Mouse (Mus musculus): ENCODE measurements around the gene Dync1h1. TPM values are rescaled to one million over a fixed set of nuclear protein-coding genes. Genes with fewer than 3 reads are reported as not detected.

Dync1h1 gene
- polyA plus RNA-seq, 1 experiment, result 280 TPM

GRCm38 (mm10) chr12:110571050-110571449 is 30.2 kb upstream of the Dync1h1 start:
- H3K9me3 ChIP-seq, result no peaks in the 10 kb centered on the region
- TF ChIP-seq GATA1 (IDR thresholded peaks at IDR 0.05; ENCODE audit: borderline replicate concordance, low read length) (no peak), FLI1 (IDR thresholded peaks at IDR 0.05; ENCODE audit: low read length) (no peak)
- peaks cover 99% of the 10 kb centered on the region for H3K36me3 ChIP-seq (replicated peaks; ENCODE audit: low read length)
- no peaks in the 10 kb centered on the region for H3K4me1 ChIP-seq
- H3K27me3 ChIP-seq (replicated peaks), result no peaks in the 10 kb centered on the region
- no peak overlapping the region for H3K4me3 ChIP-seq (replicated peaks)

- peaks cover 99% of the 10 kb centered on the region for H3K36me3 ChIP-seq (replicated peaks; ENCODE audit: low read length)
- H3K4me3 ChIP-seq (replicated peaks), result no peak overlapping the region
- no peaks in the 10 kb centered on the region for H3K4me1 ChIP-seq
- no peak for TF ChIP-seq FLI1 (IDR thresholded peaks at IDR 0.05; ENCODE audit: low read length)
- TF ChIP-seq GATA1 (IDR thresholded peaks at IDR 0.05; ENCODE audit: borderline replicate concordance, low read length), result no peak
- no peaks in the 10 kb centered on the region for H3K9me3 ChIP-seq
- no peaks in the 10 kb centered on the region for H3K27me3 ChIP-seq (replicated peaks)
Measured at GRCm38 (mm10) chr12:110572351-110572750, 28.9 kb upstream of the Dync1h1 start.

- no peaks in the 10 kb centered on the region for H3K9me3 ChIP-seq
- H3K27me3 ChIP-seq (replicated peaks), result no peaks in the 10 kb centered on the region
- TF ChIP-seq FLI1 (IDR thresholded peaks at IDR 0.05; ENCODE audit: low read length), result no peak
- no peaks in the 10 kb centered on the region for H3K4me1 ChIP-seq
- H3K4me3 ChIP-seq (replicated peaks), result no peak overlapping the region
- peaks cover 99% of the 10 kb centered on the region for H3K36me3 ChIP-seq (replicated peaks; ENCODE audit: low read length)
Measured at GRCm38 (mm10) chr12:110573635-110574034, 27.6 kb upstream of the Dync1h1 start.

- peaks cover 99% of the 10 kb centered on the region for H3K36me3 ChIP-seq (replicated peaks; ENCODE audit: low read length)
- H3K4me3 ChIP-seq (replicated peaks), result no peak overlapping the region
- no peaks in the 10 kb centered on the region for H3K27me3 ChIP-seq (replicated peaks)
- no peaks in the 10 kb centered on the region for H3K9me3 ChIP-seq
- no peak for TF ChIP-seq FLI1 (IDR thresholded peaks at IDR 0.05; ENCODE audit: low read length)
- no peaks in the 10 kb centered on the region for H3K4me1 ChIP-seq
Measured at GRCm38 (mm10) chr12:110575926-110576325, 25.3 kb upstream of the Dync1h1 start.

- peaks cover 91% of the 10 kb centered on the region for H3K36me3 ChIP-seq (replicated peaks; ENCODE audit: low read length)
- TF ChIP-seq GATA1 (IDR thresholded peaks at IDR 0.05; ENCODE audit: borderline replicate concordance, low read length) (no peak), FLI1 (IDR thresholded peaks at IDR 0.05; ENCODE audit: low read length) (no peak)
- no peaks in the 10 kb centered on the region for H3K4me1 ChIP-seq
- no peaks in the 10 kb centered on the region for H3K27me3 ChIP-seq (replicated peaks)
- H3K4me3 ChIP-seq (replicated peaks), result no peak overlapping the region
- no peaks in the 10 kb centered on the region for H3K9me3 ChIP-seq
Measured at GRCm38 (mm10) chr12:110578333-110578732, 22.9 kb upstream of the Dync1h1 start.

GRCm38 (mm10) chr12:110588622-110589021 is 12.6 kb upstream of the Dync1h1 start:
- Histone ChIP-seq H3K4me1 (peaks cover 53% of the 10 kb centered on the region), H3K27me3 (replicated peaks) (no peaks in the 10 kb centered on the region), H3K4me3 (replicated peaks) (no peak overlapping the region), H3K9me3 (no peaks in the 10 kb centered on the region), H3K36me3 (replicated peaks; ENCODE audit: low read length) (peaks cover 9% of the 10 kb centered on the region)
- no peak for TF ChIP-seq GATA1 (IDR thresholded peaks at IDR 0.05; ENCODE audit: borderline replicate concordance, low read length)

GRCm38 (mm10) chr12:110590804-110591259 is 10.4 kb upstream of the Dync1h1 start:
- Histone ChIP-seq H3K4me1 (peaks cover 53% of the 10 kb centered on the region), H3K27me3 (replicated peaks) (no peaks in the 10 kb centered on the region), H3K36me3 (replicated peaks; ENCODE audit: low read length) (peaks cover 4% of the 10 kb centered on the region), H3K4me3 (replicated peaks) (peak overlapping the region; percentile 94), H3K9me3 (no peaks in the 10 kb centered on the region)
- TF ChIP-seq GATA1 (IDR thresholded peaks at IDR 0.05; ENCODE audit: borderline replicate concordance, low read length), result no peak
- no peak for TF ChIP-seq FLI1 (IDR thresholded peaks at IDR 0.05; ENCODE audit: low read length)

GRCm38 (mm10) chr12:110591260-110591883 is 9.9 kb upstream of the Dync1h1 start:
- TF ChIP-seq GATA1 (IDR thresholded peaks at IDR 0.05; ENCODE audit: borderline replicate concordance, low read length), result no peak
- TF ChIP-seq FLI1 (IDR thresholded peaks at IDR 0.05; ENCODE audit: low read length), result no peak
- peaks cover 49% of the 10 kb centered on the region for H3K4me1 ChIP-seq
- peaks cover 4% of the 10 kb centered on the region for H3K36me3 ChIP-seq (replicated peaks; ENCODE audit: low read length)
- no peaks in the 10 kb centered on the region for H3K27me3 ChIP-seq (replicated peaks)
- peak overlapping the region; percentile 94 for H3K4me3 ChIP-seq (replicated peaks)
- H3K9me3 ChIP-seq, result no peaks in the 10 kb centered on the region

- TF ChIP-seq GATA1 (IDR thresholded peaks at IDR 0.05; ENCODE audit: borderline replicate concordance, low read length) (no peak), FLI1 (IDR thresholded peaks at IDR 0.05; ENCODE audit: low read length) (no peak)
- Histone ChIP-seq H3K4me3 (replicated peaks) (peak overlapping the region; percentile 67), H3K9me3 (no peaks in the 10 kb centered on the region), H3K4me1 (peaks cover 50% of the 10 kb centered on the region), H3K36me3 (replicated peaks; ENCODE audit: low read length) (peaks cover under 1% of the 10 kb centered on the region), H3K27me3 (replicated peaks) (no peaks in the 10 kb centered on the region)
Measured at GRCm38 (mm10) chr12:110598527-110598926, 2.7 kb upstream of the Dync1h1 start.

- Histone ChIP-seq H3K36me3 (replicated peaks; ENCODE audit: low read length) (peaks cover 6% of the 10 kb centered on the region), H3K4me1 (peaks cover 61% of the 10 kb centered on the region), H3K27me3 (replicated peaks) (no peaks in the 10 kb centered on the region), H3K4me3 (replicated peaks) (no peak overlapping the region), H3K9me3 (no peaks in the 10 kb centered on the region)
- TF ChIP-seq GATA1 (IDR thresholded peaks at IDR 0.05; ENCODE audit: borderline replicate concordance, low read length) (no peak), FLI1 (IDR thresholded peaks at IDR 0.05; ENCODE audit: low read length) (no peak)
Measured at GRCm38 (mm10) chr12:110599791-110600190, 1.5 kb upstream of the Dync1h1 start.

Data from megakaryocyte, embryonic 14.5 days (primary cell).